Mouse (Mus musculus) liver, adult 2 months (tissue): ENCODE measurements around the gene Gm3404. TPM values are rescaled to one million over a fixed set of nuclear protein-coding genes. Genes with fewer than 3 reads are reported as not detected.
"Not testable (repeated sequence)": the region's sequence is repeated elsewhere in the genome, so short reads cannot be mapped to it uniquely, and the experiment has no call there.

Experiments
- DNase-seq: peaks from one replicate; pipeline ENCODE4 v3.0.0-alpha.2; 2011; ENCODE audit warnings: low read depth, low spot score; ENCODE audit errors: extremely low read depth
- H3K27ac ChIP-seq: fragments of 200-500 bp; replicated peaks from 2 replicates; pipeline ENCODE4 v1.5.1; 2012; ENCODE audit warnings: low read depth, mild to moderate bottlenecking, control low read depth, inconsistent platforms, low read length; ENCODE audit not compliant: insufficient read depth
- H3K27me3 ChIP-seq: fragments of 200-500 bp; 2 replicates; pipeline ENCODE4 v1.6.1; 2012; ENCODE audit warnings: mild to moderate bottlenecking, moderate library complexity, low read length, inconsistent platforms; ENCODE audit not compliant: control insufficient read depth, insufficient read depth
- H3K36me3 ChIP-seq: fragments of 200-500 bp; 2 replicates; pipeline ENCODE4 v1.6.1; 2012; ENCODE audit warnings: low read length, inconsistent platforms; ENCODE audit not compliant: control insufficient read depth, insufficient read depth
- H3K4me1 ChIP-seq: fragments of 200-500 bp; 2 replicates; pipeline ENCODE4 v1.6.1; 2011; ENCODE audit warnings: low read length; ENCODE audit not compliant: control insufficient read depth, insufficient read depth
- H3K4me3 ChIP-seq: fragments of 200-500 bp; 2 replicates; pipeline ENCODE4 v1.5.1; 2011; ENCODE audit warnings: low read depth, mild to moderate bottlenecking, control low read depth, low read length, moderate library complexity; ENCODE audit not compliant: insufficient read depth
- H3K79me2 ChIP-seq: fragments of 200-500 bp; 2 replicates; pipeline ENCODE4 v1.6.1; 2012; ENCODE audit warnings: inconsistent platforms, mild to moderate bottlenecking, low read length, moderate library complexity; ENCODE audit not compliant: control insufficient read depth, insufficient read depth
- H3K9ac ChIP-seq: fragments of 200-500 bp; 2 replicates; pipeline ENCODE4 v1.6.1; 2012; ENCODE audit warnings: low read depth, mild to moderate bottlenecking, control low read depth, inconsistent platforms, low read length
- CTCF ChIP-seq: fragments of 200-500 bp; IDR thresholded peaks from 2 replicates; pipeline ENCODE4 v1.5.1; 2011; ENCODE audit warnings: low read depth, low read length, control low read depth
- WGBS: fragments of 180-500 bp; shearing (Covaris S2); methylation state at CpG from one replicate; pipeline ENCODE4 v1.1.7; 2018; 5-methylcytosine and 5-hydroxymethylcytosine counted together
- polyA plus RNA-seq: library from polyadenylated mRNA; depleted of rRNA; stranded (reverse); fragments of >200 nt; gene quantifications from 2 replicates; pipeline ENCODE4 v1.2.3, GENCODE M21; 2012; rRNA removed
- total RNA-seq: library from RNA; depleted of rRNA; stranded (reverse); fragments of >200 nt; gene quantifications from 2 replicates; pipeline ENCODE4 v1.2.3, GENCODE M21; 2014; rRNA removed

Gene Gm3404
- total RNA-seq (not detected in 2 replicates), polyA plus RNA-seq (not detected in 2 replicates)

- H3K27me3 ChIP-seq, H3K27ac ChIP-seq, H3K4me3 ChIP-seq, H3K4me1 ChIP-seq, H3K79me2 ChIP-seq, H3K9ac ChIP-seq, DNase-seq, H3K36me3 ChIP-seq: not testable (repeated sequence)
- WGBS, result 91% methylated on average over 3 of the region's 3 CpGs
Observed at GRCm38 (mm10) chr5:146525501-146525900, at the start of gene Gm3404. Gene Gm3404 (plus strand): TSS chr5:146525801.

GRCm38 (mm10) chr5:146479564-146479963, 46.0 kb upstream of the Gm3404 start:
- not testable (repeated sequence) for DNase-seq, H3K27ac ChIP-seq, H3K79me2 ChIP-seq, H3K4me3 ChIP-seq, H3K36me3 ChIP-seq, H3K9ac ChIP-seq, H3K27me3 ChIP-seq, H3K4me1 ChIP-seq
- WGBS, result under 1% methylated on average over 4 of the region's 4 CpGs
- TF ChIP-seq CTCF, result peak; percentile 43

- H3K79me2 ChIP-seq, H3K4me1 ChIP-seq, DNase-seq, H3K36me3 ChIP-seq, H3K27ac ChIP-seq, H3K27me3 ChIP-seq, H3K9ac ChIP-seq, H3K4me3 ChIP-seq: not testable (repeated sequence)
- 79% methylated on average over 3 of the region's 3 CpGs for WGBS
Observed at GRCm38 (mm10) chr5:146481665-146482064, 43.9 kb upstream of the Gm3404 start, which contains the start of gene Gm6408. Gene Gm6408 (plus strand): TSS chr5:146481965.

GRCm38 (mm10) chr5:146488959-146489358, 36.6 kb upstream of the Gm3404 start:
- DNase-seq, result peak; percentile 6
- not testable (repeated sequence) for H3K4me3 ChIP-seq, H3K27me3 ChIP-seq, H3K9ac ChIP-seq, H3K36me3 ChIP-seq, H3K79me2 ChIP-seq, H3K4me1 ChIP-seq, H3K27ac ChIP-seq
- 6% methylated on average over 3 of the region's 4 CpGs for WGBS

- no CpG with 5 or more reads among the region's 5 CpGs for WGBS
Observed at GRCm38 (mm10) chr5:146491063-146491462, 34.5 kb upstream of the Gm3404 start, which contains the start of gene Gm6370. Gene Gm6370 (plus strand): TSS chr5:146491363.

GRCm38 (mm10) chr5:146502099-146502498, 23.5 kb upstream of the Gm3404 start, which contains the start of gene 4930449I24Rik:
Gene 4930449I24Rik (plus strand): TSS chr5:146502399.
- not testable (repeated sequence) for H3K9ac ChIP-seq, H3K79me2 ChIP-seq, DNase-seq, H3K4me3 ChIP-seq, H3K36me3 ChIP-seq, H3K27me3 ChIP-seq, H3K27ac ChIP-seq, H3K4me1 ChIP-seq
- no CpG with 5 or more reads among the region's 5 CpGs for WGBS

More at GRCm38 (mm10) chr5:146491063-146491462, 34.5 kb upstream of the Gm3404 start, which contains the start of gene Gm6370:
- not testable (repeated sequence) for DNase-seq, H3K4me1 ChIP-seq, H3K79me2 ChIP-seq, H3K36me3 ChIP-seq, H3K27ac ChIP-seq, H3K4me3 ChIP-seq, H3K9ac ChIP-seq, H3K27me3 ChIP-seq

GRCm38 (mm10) chr5:146513823-146514222, 11.8 kb upstream of the Gm3404 start, which contains the start of gene Gm3402:
Gene Gm3402 (plus strand): TSS chr5:146514123.
- 96% methylated on average over 2 of the region's 5 CpGs for WGBS
- not testable (repeated sequence) for H3K79me2 ChIP-seq, DNase-seq, H3K27ac ChIP-seq, H3K4me3 ChIP-seq, H3K36me3 ChIP-seq, H3K9ac ChIP-seq, H3K27me3 ChIP-seq, H3K4me1 ChIP-seq

- not testable (repeated sequence) for H3K27ac ChIP-seq, H3K79me2 ChIP-seq, H3K4me3 ChIP-seq, H3K27me3 ChIP-seq, H3K4me1 ChIP-seq, H3K36me3 ChIP-seq, DNase-seq, H3K9ac ChIP-seq
- 90% methylated on average over 3 of the region's 3 CpGs for WGBS
Observed at GRCm38 (mm10) chr5:146537347-146537746, 11.7 kb downstream of the Gm3404 start, which contains the start of gene Gm3409. Gene Gm3409 (plus strand): TSS chr5:146537647.

- no CpG with 5 or more reads among the region's 3 CpGs for WGBS
- not testable (repeated sequence) for H3K27ac ChIP-seq, H3K79me2 ChIP-seq, DNase-seq, H3K4me1 ChIP-seq, H3K4me3 ChIP-seq, H3K9ac ChIP-seq, H3K36me3 ChIP-seq, H3K27me3 ChIP-seq
Observed at GRCm38 (mm10) chr5:146555836-146556235, 30.2 kb downstream of the Gm3404 start, which contains the start of gene Gm3415. Gene Gm3415 (plus strand): TSS chr5:146556136.
